Mouse (Mus musculus) hindbrain, embryonic 12.5 days (tissue): ENCODE results near the gene Olfr1307. TPM values are rescaled to one million over a fixed set of nuclear protein-coding genes. Genes with fewer than 3 reads are reported as not detected.

Experiments used
- ATAC-seq: fragments of 200-750 bp; cut with Nextera tagmentation; 2 replicates; pipeline ENCODE4 v1.8.0; 2017; ENCODE audit warnings: moderate TSS enrichment; ENCODE audit not compliant: low FRiP score
- H3K27ac ChIP-seq: fragments of 300-500 bp; sonication (generic); 2 replicates; pipeline ENCODE4 v1.5.1; 2016; ENCODE audit warnings: mild to moderate bottlenecking
- H3K27me3 ChIP-seq: fragments of 300-500 bp; sonication (generic); 2 replicates; pipeline ENCODE4 v1.6.1; 2016; ENCODE audit warnings: mild to moderate bottlenecking
- H3K36me3 ChIP-seq: fragments of 300-500 bp; sonication (generic); 2 replicates; pipeline ENCODE4 v1.6.1; 2016; ENCODE audit warnings: mild to moderate bottlenecking
- H3K4me1 ChIP-seq: fragments of 300-500 bp; sonication (generic); 2 replicates; pipeline ENCODE4 v1.6.1; 2016
- H3K4me2 ChIP-seq: fragments of 300-500 bp; sonication (generic); replicated peaks from 2 replicates; pipeline ENCODE4 v1.6.1; 2016; ENCODE audit warnings: mild to moderate bottlenecking
- H3K4me3 ChIP-seq: fragments of 300-500 bp; sonication (generic); 2 replicates; pipeline ENCODE4 v1.5.1; 2016; ENCODE audit warnings: mild to moderate bottlenecking
- H3K9ac ChIP-seq: fragments of 300-500 bp; sonication (generic); 2 replicates; pipeline ENCODE4 v1.6.1; 2016; ENCODE audit warnings: mild to moderate bottlenecking, moderate library complexity
- H3K9me3 ChIP-seq: fragments of 300-500 bp; sonication (generic); replicated peaks from 2 replicates; pipeline ENCODE4 v1.6.1; 2016; ENCODE audit warnings: mild to moderate bottlenecking
- WGBS: fragments of 180-500 bp; shearing (Covaris S2); methylation state at CpG from one replicate; pipeline ENCODE4 v1.1.7; 2016; 5-methylcytosine and 5-hydroxymethylcytosine counted together
- polyA plus RNA-seq: library from polyadenylated mRNA; unstranded; fragments of >200 nt; fragmentation: Nextera tagmentation; extraction: Ambion mirVana; gene quantifications from 2 replicates; pipeline ENCODE4 v1.2.1, GENCODE M21; 2016

Olfr1307 gene
- polyA plus RNA-seq, result 0.01 TPM in 2 replicates

DNA sequence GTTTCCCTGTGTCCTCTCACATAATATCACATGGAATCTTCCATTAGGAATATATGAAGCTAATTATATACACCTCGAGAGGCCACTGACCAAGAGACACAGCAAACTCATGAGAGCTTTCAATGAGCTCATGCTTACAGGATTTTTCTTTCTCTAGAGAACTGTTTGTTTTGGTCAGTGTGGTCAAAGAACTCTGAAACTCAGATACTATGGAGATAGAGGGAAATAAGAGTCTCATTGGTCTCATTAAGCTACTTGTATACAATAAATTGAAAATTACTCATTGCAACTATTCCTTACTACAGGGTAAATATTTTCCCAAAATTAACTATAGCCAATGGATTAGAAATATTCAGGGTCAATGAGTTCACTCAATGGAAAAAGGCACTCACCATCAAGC lies at the start of gene Olfr1307:
Gene Olfr1307, minus strand, starts transcription at position 101 of the 400 bp plus-strand sequence.
- Histone ChIP-seq H3K4me2 (no peak within 1 kb of the TSS), H3K27ac (no peak within 1 kb of the TSS), H3K4me1 (no peaks in the 10 kb centered on the region), H3K36me3 (no peaks in the 10 kb centered on the region), H3K9me3 (no peaks in the 10 kb centered on the region), H3K4me3 (no peak within 1 kb of the TSS), H3K27me3 (no peaks in the 10 kb centered on the region), H3K9ac (no peak within 1 kb of the TSS)
- ATAC-seq, result no peak
- WGBS, result 91% methylated on average over 1 of the region's 1 CpGs

DNA sequence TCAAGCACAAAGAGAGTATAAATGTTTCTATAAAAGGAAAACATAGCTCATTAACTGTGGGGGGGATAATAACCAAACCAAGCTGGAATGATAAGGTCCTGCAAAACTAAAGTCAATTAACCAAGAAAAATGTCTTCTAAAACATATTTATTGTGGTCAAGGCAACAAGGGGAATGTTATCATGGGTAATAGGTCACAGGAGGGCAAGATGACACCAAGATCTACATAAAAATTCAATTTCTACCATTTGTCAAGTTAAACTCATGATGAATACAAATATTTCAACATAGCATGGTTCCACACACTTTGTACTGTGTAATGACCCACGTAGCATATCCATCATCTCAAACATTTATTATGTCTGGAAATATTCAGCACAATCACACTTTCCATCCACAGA lies 40.9 kb upstream of the Olfr1307 start, which contains the start of gene Olfr1309:
Gene Olfr1309, minus strand, starts transcription at position 101 of the 400 bp plus-strand sequence.
- Histone ChIP-seq H3K4me1 (no peaks in the 10 kb centered on the region), H3K9me3 (no peaks in the 10 kb centered on the region), H3K36me3 (no peaks in the 10 kb centered on the region), H3K27me3 (no peaks in the 10 kb centered on the region), H3K4me2 (no peak within 1 kb of the TSS), H3K9ac (no peak within 1 kb of the TSS), H3K4me3 (no peak within 1 kb of the TSS), H3K27ac (no peak within 1 kb of the TSS)
- WGBS, result 68% methylated on average over 1 of the region's 1 CpGs
- ATAC-seq, result no peak

DNA sequence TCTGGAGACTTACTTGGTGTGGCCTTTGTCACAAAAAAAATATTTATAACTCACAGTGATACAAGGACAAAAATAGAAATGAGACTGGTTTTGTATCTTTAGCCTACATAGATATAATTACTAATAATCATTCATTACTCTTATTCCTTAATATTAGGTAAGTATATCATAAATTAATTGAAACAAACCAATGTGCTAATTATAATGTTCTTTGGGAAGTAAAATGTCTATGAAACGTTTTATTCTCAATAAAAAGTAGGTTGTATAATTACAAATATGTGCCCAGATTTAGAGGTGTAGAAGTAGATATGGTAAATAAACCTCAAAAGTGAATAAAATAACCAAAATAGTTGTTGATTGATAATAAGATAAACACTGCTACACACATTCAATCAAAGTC lies 15.6 kb upstream of the Olfr1307 start, which contains the start of gene Olfr1308:
Gene Olfr1308, minus strand, starts transcription at position 101 of the 400 bp plus-strand sequence.
- 61% methylated on average over 1 of the region's 1 CpGs for WGBS

DNA sequence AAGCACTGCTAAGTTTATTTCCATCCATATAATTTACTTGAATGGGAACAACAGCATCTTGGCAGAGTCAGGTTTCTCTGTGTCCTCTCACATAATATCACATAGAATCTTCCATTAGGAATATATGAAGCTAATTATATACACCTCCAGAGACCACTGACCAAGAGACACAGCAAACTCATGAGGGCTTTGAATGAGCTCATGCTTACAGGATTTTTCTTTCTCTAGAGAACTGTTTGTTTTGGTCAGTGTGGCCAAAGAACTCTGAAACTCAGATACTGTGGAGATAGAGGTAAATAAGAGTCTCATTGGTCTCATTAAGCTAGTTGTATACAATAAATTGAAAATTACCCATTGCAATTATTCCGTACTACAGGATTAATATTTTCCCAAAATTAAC lies 33.1 kb downstream of the Olfr1307 start, which contains the start of gene Olfr1306:
Gene Olfr1306, minus strand, starts transcription at position 101 of the 400 bp plus-strand sequence.
- Histone ChIP-seq H3K9ac (no peak within 1 kb of the TSS), H3K27me3 (no peaks in the 10 kb centered on the region), H3K4me2 (no peak within 1 kb of the TSS), H3K4me3 (no peak within 1 kb of the TSS), H3K27ac (no peak within 1 kb of the TSS), H3K9me3 (0 out of 2 replicates have a peak, but pooled peaks cover 5% of the 10 kb centered on the region), H3K36me3 (no peaks in the 10 kb centered on the region), H3K4me1 (no peaks in the 10 kb centered on the region)
- no peak for ATAC-seq
- WGBS, result 98% methylated on average over 1 of the region's 1 CpGs

More for the DNA sequence above, 15.6 kb upstream of the Olfr1307 start, which contains the start of gene Olfr1308:
- H3K4me1 ChIP-seq, result no peaks in the 10 kb centered on the region
- H3K36me3 ChIP-seq, result no peaks in the 10 kb centered on the region
- H3K27ac ChIP-seq, result no peak within 1 kb of the TSS
- H3K9me3 ChIP-seq, result no peaks in the 10 kb centered on the region
- no peak within 1 kb of the TSS for H3K9ac ChIP-seq
- H3K4me3 ChIP-seq, result no peak within 1 kb of the TSS
- no peak within 1 kb of the TSS for H3K4me2 ChIP-seq
- no peak for ATAC-seq
- H3K27me3 ChIP-seq, result no peaks in the 10 kb centered on the region

Other genes with a start within 250 kb of the Olfr1307 start
- gene Olfr1301, start 198.4 kb downstream of the Olfr1307 start, polyA plus RNA-seq, result not detected in 2 replicates
- not detected in 2 replicates for gene Olfr1302, start 172.0 kb downstream of the Olfr1307 start, polyA plus RNA-seq
- not detected in 2 replicates for gene Olfr1303, start 129.1 kb downstream of the Olfr1307 start, polyA plus RNA-seq
- not detected in 2 replicates for gene Olfr1305, start 72.3 kb downstream of the Olfr1307 start, polyA plus RNA-seq
- not detected in 2 replicates for gene Olfr1306, start 33.2 kb downstream of the Olfr1307 start, polyA plus RNA-seq
- gene Olfr1308, start 15.5 kb upstream of the Olfr1307 start, polyA plus RNA-seq, result not detected in 2 replicates
- gene Olfr1309, start 40.8 kb upstream of the Olfr1307 start, polyA plus RNA-seq, result not detected in 2 replicates
- gene Olfr1310, start 63.3 kb upstream of the Olfr1307 start, polyA plus RNA-seq, result not detected in 2 replicates
- gene Olfr1311, start 75.0 kb upstream of the Olfr1307 start, polyA plus RNA-seq, result not detected in 2 replicates
- gene Olfr1312, start 100.8 kb upstream of the Olfr1307 start, polyA plus RNA-seq, result not detected in 2 replicates
- not detected in 2 replicates for gene Olfr1313, start 128.4 kb upstream of the Olfr1307 start, polyA plus RNA-seq
- gene Olfr1314, start 147.3 kb upstream of the Olfr1307 start, polyA plus RNA-seq, result not detected in 2 replicates
- gene Olfr1315-ps1, start 166.0 kb upstream of the Olfr1307 start, polyA plus RNA-seq, result not detected in 2 replicates
- gene Olfr1316, start 185.5 kb upstream of the Olfr1307 start, polyA plus RNA-seq, result not detected in 2 replicates
- not detected in 2 replicates for gene Olfr1317, start 190.9 kb upstream of the Olfr1307 start, polyA plus RNA-seq
- gene Olfr1318, start 204.8 kb upstream of the Olfr1307 start, polyA plus RNA-seq, result not detected in 2 replicates